ENCODE assay signal across 8 mouse cellular contexts in the genomic region with DNA sequence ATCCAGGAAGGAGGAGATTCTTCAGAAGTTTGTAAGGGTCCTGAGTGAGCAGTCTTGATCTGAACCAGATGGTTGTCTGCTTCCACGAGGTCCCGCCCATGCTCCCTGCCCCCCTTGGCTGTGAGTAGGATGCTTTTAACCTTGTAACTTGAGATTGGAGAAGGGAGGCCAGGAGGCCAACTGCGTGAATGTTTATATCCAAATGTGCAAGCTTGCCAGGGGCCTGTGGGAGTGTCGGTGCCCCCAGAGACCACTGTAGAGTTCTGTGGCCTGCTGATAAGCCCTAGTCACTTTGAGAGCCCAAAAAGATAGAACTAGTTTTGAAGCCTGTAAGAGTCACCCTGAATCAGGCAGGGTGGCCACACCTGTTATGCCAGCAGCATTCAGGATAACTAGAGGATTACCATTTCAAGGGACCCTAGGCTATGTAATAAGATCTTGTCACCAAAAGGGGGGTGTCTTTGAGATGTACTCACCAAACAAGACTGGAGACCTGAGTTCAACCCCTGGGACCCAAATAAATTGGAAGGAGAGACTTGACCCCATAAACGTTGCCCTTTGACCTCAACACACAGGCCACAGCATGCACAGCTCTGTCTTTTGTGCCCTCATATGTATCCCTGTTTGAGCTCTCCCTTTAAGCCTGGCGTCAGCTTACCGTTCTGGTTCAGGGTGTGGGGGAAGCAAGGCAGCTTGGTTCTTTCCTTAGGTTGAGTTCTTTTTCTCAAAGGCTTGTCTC. TPM values are rescaled to one million over a fixed set of nuclear protein-coding genes. Genes with fewer than 3 reads are reported as not detected.
DNase-seq lines count a peak whose midpoint lies in the region; ATAC-seq lines count a peak whose summit lies in the region.

No protein-coding gene starts in this region.

- WGBS in limb, embryonic 11.5 days = 6% methylated on average over 7 of the region's 7 CpGs
- WGBS in midbrain, embryonic 15.5 days = 44% methylated on average over 7 of the region's 7 CpGs

- H3K36me3 ChIP-seq in limb, embryonic 11.5 days (ENCODE audit: control insufficient read depth, insufficient read depth, low read length) = no peaks in the 10 kb centered on the region
- H3K36me3 ChIP-seq in midbrain, embryonic 15.5 days (replicated peaks) = no peaks in the 10 kb centered on the region

- no peaks in the 10 kb centered on the region for H3K27me3 ChIP-seq in limb, embryonic 11.5 days (ENCODE audit: control insufficient read depth, insufficient read depth, low read length)
- H3K27me3 ChIP-seq in midbrain, embryonic 15.5 days (replicated peaks) = no peaks in the 10 kb centered on the region

- H3K9ac ChIP-seq in limb, embryonic 11.5 days (ENCODE audit: low read length) = peak overlapping the region; percentile 93; the same call in 1 of the 2 replicates
- H3K9ac ChIP-seq in midbrain, embryonic 15.5 days = 0 out of 2 replicates have a peak overlapping the region, but pooled peaks have one; percentile 74

- ATAC-seq in erythroblast, adult 5-6 weeks (replicated peaks; ENCODE audit: low FRiP score, poor library complexity, severe bottlenecking) = peak; percentile 82
- no peak for ATAC-seq in limb, embryonic 11.5 days (ENCODE audit: insufficient number of reproducible peaks, low FRiP score, low TSS enrichment, low read depth)
- no peak for ATAC-seq in midbrain, embryonic 15.5 days (replicated peaks)

- DNase-seq in 3T3-L1 (ENCODE audit: low read depth, low spot score) = peak; percentile 92
- DNase-seq in MN1 (ENCODE audit: low spot score) = peak; percentile 44
- peak; percentile 40 to 41 for DNase-seq in heart, postnatal 14 days
- peak; percentile 84 for DNase-seq in limb, embryonic 11.5 days (ENCODE audit: low spot score)
- no peak for DNase-seq in layer of hippocampus, adult 9-11 months
- DNase-seq in left cerebral cortex, adult 8-10 months (ENCODE audit: low spot score in 2 of 2) = no peak

- intact Hi-C loops in heart, postnatal 14 days (cut with DNase I) = loop anchor here (5.0 kb wide), 1 partner anchor 46 kb away; no protein-coding TSS in a partner anchor

- no peaks in the 10 kb centered on the region for H3K9me3 ChIP-seq in limb, embryonic 11.5 days (ENCODE audit: control insufficient read depth, low read length)
- no peaks in the 10 kb centered on the region for H3K9me3 ChIP-seq in midbrain, embryonic 15.5 days

- H3K27ac ChIP-seq in limb, embryonic 11.5 days (replicated peaks; ENCODE audit: low read depth, low read length) = peak overlapping the region; percentile 81
- no peak overlapping the region for H3K27ac ChIP-seq in midbrain, embryonic 15.5 days

- H3K4me3 ChIP-seq in limb, embryonic 11.5 days (ENCODE audit: low read depth, low read length) = peak overlapping the region; percentile 65
- peak overlapping the region; percentile 62 for H3K4me3 ChIP-seq in midbrain, embryonic 15.5 days

- peaks cover 22% of the 10 kb centered on the region for H3K4me1 ChIP-seq in limb, embryonic 11.5 days (ENCODE audit: control insufficient read depth, insufficient read depth, low read length)
- peaks cover 30% of the 10 kb centered on the region for H3K4me1 ChIP-seq in midbrain, embryonic 15.5 days

- H3K4me2 ChIP-seq in limb, embryonic 11.5 days (ENCODE audit: low read depth, severe bottlenecking) = peak overlapping the region; percentile 90
- peak overlapping the region; percentile 76 for H3K4me2 ChIP-seq in midbrain, embryonic 15.5 days

RNA-seq across cellular contexts. Expression of a gene that starts 1.9 kb away (rescaled TPM):
- 60.1 and 66.5 TPM in 2 replicates for total RNA-seq in erythroblast, adult 5-6 weeks (2015; ENCODE audit: low replicate concordance)
- 66.0 and 95.1 TPM in 2 replicates for total RNA-seq in erythroblast, adult 5-6 weeks (2017; ENCODE audit: low replicate concordance)
- 10 to 100 TPM; 32.6 to 33.0 TPM for total RNA-seq in heart, postnatal 14 days (2021)
- 19.5 and 22.3 TPM in 2 replicates for polyA plus RNA-seq in limb, embryonic 11.5 days (2014; fragmentation: Nextera tagmentation; extraction: Ambion mirVana)
- 28.0 and 29.2 TPM in 2 replicates for polyA plus RNA-seq in midbrain, embryonic 15.5 days (2015; fragmentation: Nextera tagmentation; extraction: Ambion mirVana)
- 10 to 100 TPM; 87.8 to 95.6 (median 94.6) TPM for total RNA-seq in left cerebral cortex, adult 8-10 months (2022)

RNA-seq across cellular contexts. Expression of a gene that starts 19.4 kb away (rescaled TPM):
- total RNA-seq in erythroblast, adult 5-6 weeks (2015; ENCODE audit: low replicate concordance) = 0.58 and 3.3 TPM in 2 replicates
- 0.68 and 0.98 TPM in 2 replicates for total RNA-seq in erythroblast, adult 5-6 weeks (2017; ENCODE audit: low replicate concordance)
- 1 to 10 TPM; 6.2 to 6.3 TPM for total RNA-seq in heart, postnatal 14 days (2021)
- 10.2 and 10.7 TPM in 2 replicates for polyA plus RNA-seq in limb, embryonic 11.5 days (2014; fragmentation: Nextera tagmentation; extraction: Ambion mirVana)
- polyA plus RNA-seq in midbrain, embryonic 15.5 days (2015; fragmentation: Nextera tagmentation; extraction: Ambion mirVana) = 7.3 and 8.0 TPM in 2 replicates
- total RNA-seq in left cerebral cortex, adult 8-10 months (2022) = 10 to 100 TPM; 16.7 to 20.2 (median 19.4) TPM

Comparison
In these comparisons a context has a peak if more than half of its experiments do, and no peak if none do; other contexts are left out.
1. DNase-seq: peak in 3T3-L1 (single experiment), MN1 (single experiment), heart, postnatal 14 days (2 of 2) and limb, embryonic 11.5 days (single experiment); none in layer of hippocampus, adult 9-11 months (single experiment) and left cerebral cortex, adult 8-10 months (0 of 2).